Mouse (Mus musculus) liver, adult (tissue): ENCODE results near the gene Sorbs2.

Experiments used
- GATA4 ChIP-seq: IDR thresholded peaks from 2 replicates; pipeline ENCODE4 v1.6.1; 2014; ENCODE audit warnings: mild to moderate bottlenecking, low read length; ENCODE audit not compliant: insufficient replicate concordance

The Sorbs2 gene

DNA sequence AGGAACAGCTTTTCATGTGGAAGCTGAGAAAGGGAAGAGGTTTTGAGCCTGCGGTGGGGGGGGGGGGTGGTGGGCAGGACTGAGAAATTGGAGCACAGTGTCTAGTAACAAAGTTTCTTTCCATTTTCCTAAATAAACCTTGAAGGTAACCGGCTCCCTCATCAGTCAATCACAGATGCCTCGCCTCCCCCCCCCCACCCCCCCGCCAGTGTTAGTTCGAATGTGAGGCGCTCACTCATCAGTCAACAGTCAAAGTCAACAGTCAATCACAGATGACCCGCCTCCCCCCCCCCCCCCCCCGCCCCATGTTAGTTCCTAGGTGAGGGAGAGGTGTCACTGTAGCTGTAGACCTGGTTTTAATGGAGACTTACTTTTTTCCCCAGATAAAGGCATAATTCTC lies 123.4 kb downstream of the Sorbs2 start:
- TF ChIP-seq GATA4: no peak

GRCm38 (mm10) chr8:45635155-45635554 lies 127.6 kb downstream of the Sorbs2 start:
- no peak for TF ChIP-seq GATA4

GRCm38 (mm10) chr8:45637745-45638144 lies 130.2 kb downstream of the Sorbs2 start:
- TF ChIP-seq GATA4: no peak

DNA sequence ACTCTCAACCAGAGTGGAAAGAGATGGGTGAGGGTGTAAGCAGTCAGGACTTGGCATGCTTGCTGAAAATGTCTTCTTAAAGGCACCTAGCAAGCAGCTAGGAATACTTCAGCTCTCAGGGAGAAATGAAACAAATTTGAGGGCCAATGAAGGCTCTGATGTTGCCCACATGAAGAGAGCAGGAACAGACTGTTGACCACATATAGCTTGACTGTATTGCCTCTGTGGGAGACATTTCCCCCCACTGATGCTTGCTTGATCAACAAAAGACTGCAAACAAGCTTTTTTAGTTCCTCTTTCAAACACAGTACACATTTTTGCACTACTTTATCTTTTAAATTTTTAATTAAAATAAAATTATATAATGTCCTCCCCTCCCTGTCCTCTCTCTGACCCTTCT lies 131.9 kb downstream of the Sorbs2 start:
- TF ChIP-seq GATA4: no peak

DNA sequence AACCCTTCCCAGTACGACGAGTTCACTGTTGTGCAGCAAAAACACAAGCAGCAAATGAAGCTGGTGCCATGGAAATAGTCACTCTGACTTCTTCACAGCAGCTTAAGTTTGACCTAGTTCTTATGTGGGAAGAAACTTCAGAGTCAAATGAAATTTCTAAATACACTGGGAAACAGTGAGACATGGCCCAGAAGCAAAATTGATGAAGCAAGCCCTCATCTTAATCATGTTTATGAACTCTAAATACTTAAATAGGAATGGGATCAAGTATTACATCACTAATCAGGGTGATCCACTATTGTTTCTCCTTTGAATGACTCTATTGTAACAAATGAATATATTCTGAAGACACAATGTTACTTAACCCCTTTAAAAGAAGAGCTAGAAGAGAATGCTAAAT lies 137.1 kb downstream of the Sorbs2 start:
- no peak for TF ChIP-seq GATA4

DNA sequence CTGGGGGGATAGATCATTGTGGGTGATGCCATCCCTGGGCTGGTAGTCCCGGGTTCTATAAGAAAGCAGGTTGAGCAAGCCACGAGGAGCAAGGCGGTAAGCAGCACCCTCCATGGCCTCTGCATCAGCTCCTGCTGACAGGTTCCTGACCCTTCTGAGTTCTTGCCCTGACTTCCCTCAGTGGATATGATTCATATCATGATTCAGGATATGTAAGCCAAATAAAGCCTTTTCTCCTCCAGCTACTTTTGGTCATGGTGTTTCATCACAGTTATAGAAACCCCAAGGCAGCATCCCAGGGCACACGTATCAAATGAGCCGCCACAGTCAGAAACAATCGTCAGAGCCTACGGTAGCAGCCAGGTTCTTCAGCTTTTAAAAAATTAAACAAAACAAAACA lies 141.5 kb downstream of the Sorbs2 start:
- no peak for TF ChIP-seq GATA4

DNA sequence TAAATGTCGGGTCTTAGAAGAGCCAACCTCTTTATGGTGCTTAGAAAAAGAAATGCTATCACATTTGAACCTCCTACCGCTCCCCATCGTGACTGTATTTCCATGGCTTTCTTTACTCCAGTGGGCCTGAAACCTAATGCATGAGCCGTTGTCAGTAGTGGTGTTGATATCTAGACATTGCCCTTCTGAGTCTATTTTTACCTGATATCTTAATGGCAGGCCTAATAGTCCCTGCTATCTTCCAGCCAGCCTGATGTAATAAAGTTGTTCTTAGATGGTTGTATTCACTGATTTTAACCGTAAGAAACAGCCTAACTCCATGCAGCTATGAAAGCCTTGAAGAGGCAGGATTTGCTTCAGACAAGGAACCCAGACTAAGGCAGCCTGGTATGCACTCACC lies 142.4 kb downstream of the Sorbs2 start:
- no peak for TF ChIP-seq GATA4

DNA sequence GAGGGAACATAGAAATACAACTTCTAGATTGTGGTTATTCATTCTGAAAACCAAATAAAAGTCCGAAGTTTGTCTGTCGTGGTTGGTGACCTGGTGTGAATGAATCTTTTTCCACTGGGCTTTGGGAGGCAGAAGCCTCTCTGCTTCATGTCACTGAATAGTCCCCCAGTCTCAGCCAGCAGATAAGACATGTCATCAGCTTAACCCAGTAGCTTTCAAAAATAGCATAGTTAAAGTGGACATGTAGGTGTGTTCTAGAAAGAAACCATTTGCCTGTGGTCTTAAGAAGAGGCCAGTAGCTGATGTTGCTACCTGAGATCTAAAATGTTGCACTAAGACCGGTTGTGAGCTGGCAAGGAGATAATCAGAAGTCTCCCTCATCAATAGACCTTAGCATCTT lies 150.4 kb downstream of the Sorbs2 start:
- no peak for TF ChIP-seq GATA4

- no peak for TF ChIP-seq GATA4
Observed at GRCm38 (mm10) chr8:45658458-45659325, 151.1 kb downstream of the Sorbs2 start.

GRCm38 (mm10) chr8:45659473-45659872 lies 151.9 kb downstream of the Sorbs2 start:
- TF ChIP-seq GATA4: no peak

DNA sequence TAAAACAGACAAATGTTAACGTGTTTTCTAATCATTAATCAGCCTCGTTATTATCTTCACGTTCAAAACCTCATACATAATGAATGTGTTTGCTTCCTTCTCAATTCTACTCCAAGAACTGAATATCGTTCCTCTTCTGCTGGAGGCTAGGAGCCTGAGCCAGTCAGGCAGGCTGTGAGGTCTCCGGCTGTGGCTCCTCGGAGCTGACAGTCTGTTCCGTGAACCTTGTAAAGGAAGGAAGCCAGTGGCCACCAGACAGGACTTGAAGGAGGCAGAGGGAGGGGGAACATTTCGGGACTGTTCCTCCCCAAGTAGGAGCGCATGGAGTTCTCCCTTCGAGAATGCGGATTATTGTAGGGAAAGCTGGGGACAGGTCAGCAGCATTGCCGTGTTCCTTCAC lies 153.0 kb downstream of the Sorbs2 start:
- TF ChIP-seq GATA4: no peak

- TF ChIP-seq GATA4: no peak
Observed at GRCm38 (mm10) chr8:45661605-45662004, 154.0 kb downstream of the Sorbs2 start.

- no peak for TF ChIP-seq GATA4
Observed at GRCm38 (mm10) chr8:45666221-45666620, 158.6 kb downstream of the Sorbs2 start.

DNA sequence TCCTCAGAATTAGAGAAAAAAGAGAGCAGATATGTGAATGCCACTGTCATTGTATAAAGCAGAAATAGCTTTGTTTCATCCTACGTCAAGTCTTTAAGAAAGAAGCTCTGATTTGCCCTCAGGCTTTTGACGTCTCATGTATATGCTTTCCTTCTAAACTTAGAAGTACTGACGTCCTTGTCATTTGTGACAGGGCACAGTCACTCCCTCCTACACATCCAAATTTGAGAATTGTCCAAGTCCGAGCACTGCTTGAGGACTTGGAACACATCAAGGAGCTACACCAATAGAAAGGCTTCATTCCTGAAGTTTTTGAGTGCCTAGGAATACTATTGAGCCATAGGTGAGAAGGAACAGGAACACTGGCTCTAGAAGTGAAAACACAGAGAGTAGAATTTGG lies 165.6 kb downstream of the Sorbs2 start:
- no peak for TF ChIP-seq GATA4

- TF ChIP-seq GATA4: no peak
Observed at GRCm38 (mm10) chr8:45675821-45676279, 168.3 kb downstream of the Sorbs2 start.

GRCm38 (mm10) chr8:45677114-45677853 lies 169.7 kb downstream of the Sorbs2 start:
- no peak for TF ChIP-seq GATA4
